27 mouse cellular contexts compared by ENCODE assay signal in the genomic region with DNA sequence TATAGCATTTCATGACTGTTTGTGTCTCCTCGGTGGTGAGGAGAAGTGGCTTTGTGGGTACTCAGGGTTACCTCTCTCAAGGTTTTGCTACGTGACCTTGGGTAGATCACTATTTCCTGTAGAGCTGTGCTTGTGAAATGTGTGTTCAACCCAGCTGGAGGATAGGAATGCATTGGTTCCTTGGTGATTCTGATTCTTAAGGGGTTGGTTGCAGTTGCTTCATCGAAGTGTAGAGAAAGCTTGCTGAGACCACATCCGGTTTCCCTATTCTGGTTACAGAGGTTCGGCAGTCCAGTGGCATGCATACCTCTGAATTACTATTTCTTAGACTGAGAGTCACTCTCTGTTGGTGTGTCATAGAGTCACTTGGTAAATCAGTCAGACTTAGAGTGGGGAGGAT. TPM values are rescaled to one million over a fixed set of nuclear protein-coding genes. Genes with fewer than 3 reads are reported as not detected.
DNase-seq lines count a peak whose midpoint lies in the region; ATAC-seq and TF ChIP-seq lines count a peak whose summit lies in the region.
"Had no signal": no experiment of that assay in that cellular context is flagged by ENCODE, and none has a peak within 500 bp of the region (broad histone marks: within the 10 kb centered on the region; RNA-seq: fewer than 3 reads in every experiment).

No protein-coding gene starts in this region.

- no peak overlapping the region for H3K9ac ChIP-seq in heart, embryonic 11.5 days (ENCODE audit: low read depth, low read length)
- H3K9ac ChIP-seq in liver, embryonic 16.5 days (ENCODE audit: low read depth, low read length) = no peak overlapping the region
- H3K9ac ChIP-seq in liver, embryonic 11.5 days (ENCODE audit: low read depth, low read length) = no peak overlapping the region
- H3K9ac ChIP-seq in limb, embryonic 13.5 days = no peak overlapping the region
- H3K9ac ChIP-seq: heart, embryonic 15.5 days; hindbrain, embryonic 15.5 days; limb, embryonic 15.5 days; midbrain, embryonic 13.5 days had no signal

- H3K36me3 ChIP-seq in heart, embryonic 10.5 days = no peaks in the 10 kb centered on the region
- no peaks in the 10 kb centered on the region for H3K36me3 ChIP-seq in heart, embryonic 11.5 days (ENCODE audit: control insufficient read depth, insufficient read depth, low read length)
- H3K36me3 ChIP-seq in liver, embryonic 16.5 days (ENCODE audit: control insufficient read depth, insufficient read depth) = no peaks in the 10 kb centered on the region
- no peaks in the 10 kb centered on the region for H3K36me3 ChIP-seq in liver, embryonic 11.5 days (ENCODE audit: control insufficient read depth, insufficient read depth, low read length)
- H3K36me3 ChIP-seq in limb, embryonic 13.5 days = no peaks in the 10 kb centered on the region
- H3K36me3 ChIP-seq: heart, embryonic 15.5 days; hindbrain, embryonic 15.5 days; kidney, embryonic 15.5 days; limb, embryonic 15.5 days; midbrain, embryonic 13.5 days had no signal

- H3K4me2 ChIP-seq in heart, embryonic 11.5 days = no peak overlapping the region
- 0 out of 2 replicates have a peak overlapping the region, but pooled peaks have one; percentile 9 for H3K4me2 ChIP-seq in liver, embryonic 16.5 days (ENCODE audit: low read depth, low read length)
- H3K4me2 ChIP-seq in liver, embryonic 11.5 days = no peak overlapping the region
- peak overlapping the region; percentile 35 for H3K4me2 ChIP-seq in limb, embryonic 13.5 days (replicated peaks)
- H3K4me2 ChIP-seq: heart, embryonic 15.5 days; hindbrain, embryonic 15.5 days; kidney, embryonic 15.5 days; midbrain, embryonic 13.5 days had no signal

- peak; percentile 25 for DNase-seq in heart, embryonic 10.5 days (ENCODE audit: low spot score)
- DNase-seq in liver, embryonic 11.5 days (ENCODE audit: low spot score) = no peak
- DNase-seq in Patski (ENCODE audit: low read depth, low spot score) = no peak
- no peak for DNase-seq in cerebellum, postnatal 25 days
- DNase-seq: adrenal gland, adult 8-10 months; cerebellum, adult 11-12 months; cerebellum, postnatal 36 days; gastrocnemius, postnatal 14 days; heart, adult 2 months; heart, postnatal 4 days; lung, adult 18-20 months; lung, postnatal 14 days; retina, postnatal 1 day; right cerebral cortex, postnatal 25 days; spleen, adult 18-20 months had no signal

- H3K4me1 ChIP-seq in heart, embryonic 10.5 days = peaks cover 11% of the 10 kb centered on the region; the same call in 1 of the 2 replicates
- no peaks in the 10 kb centered on the region; the same call in 1 of the 2 replicates for H3K4me1 ChIP-seq in heart, embryonic 11.5 days (ENCODE audit: control insufficient read depth, insufficient read depth, low read length)
- H3K4me1 ChIP-seq in liver, embryonic 16.5 days (ENCODE audit: control insufficient read depth, low read depth, low read length) = peaks cover 3% of the 10 kb centered on the region; the same call in 1 of the 2 replicates
- no peaks in the 10 kb centered on the region for H3K4me1 ChIP-seq in liver, embryonic 11.5 days (replicated peaks; ENCODE audit: control insufficient read depth, insufficient read depth, low read length)
- peaks cover 53% of the 10 kb centered on the region for H3K4me1 ChIP-seq in limb, embryonic 13.5 days
- H3K4me1 ChIP-seq: megakaryocyte, embryonic 14.5 days had no signal

- ATAC-seq in heart, embryonic 11.5 days (replicated peaks; ENCODE audit: insufficient number of reproducible peaks, low FRiP score, low TSS enrichment) = no peak
- no peak for ATAC-seq in liver, embryonic 16.5 days (ENCODE audit: low read depth)
- ATAC-seq in liver, embryonic 11.5 days (replicated peaks; ENCODE audit: low FRiP score) = no peak
- peak; percentile 60 for ATAC-seq in Patski
- ATAC-seq in limb, embryonic 13.5 days (ENCODE audit: low FRiP score, low read depth) = no peak
- ATAC-seq: activated CD4-positive, CD25-positive, alpha-beta regulatory T cell, adult 4 months; forebrain, embryonic 16.5 days; intestine, postnatal 0 days; midbrain, embryonic 13.5 days had no signal

- no peak overlapping the region for H3K27ac ChIP-seq in heart, embryonic 10.5 days
- no peak overlapping the region for H3K27ac ChIP-seq in heart, embryonic 11.5 days (ENCODE audit: low read depth, low read length)
- H3K27ac ChIP-seq in liver, embryonic 16.5 days (ENCODE audit: low read length) = no peak overlapping the region
- no peak overlapping the region for H3K27ac ChIP-seq in liver, embryonic 11.5 days (ENCODE audit: low read depth, low read length)
- H3K27ac ChIP-seq in limb, embryonic 13.5 days = no peak overlapping the region
- H3K27ac ChIP-seq: heart, adult 2 months; heart, embryonic 15.5 days; hindbrain, embryonic 15.5 days; kidney, embryonic 15.5 days; limb, embryonic 15.5 days; midbrain, embryonic 13.5 days had no signal

- POLR2A ChIA-PET in Patski (lab: Charles Lee) = no interaction called here

- no peaks in the 10 kb centered on the region for H3K27me3 ChIP-seq in heart, embryonic 10.5 days (ENCODE audit: insufficient read depth, poor library complexity, severe bottlenecking)
- no peaks in the 10 kb centered on the region for H3K27me3 ChIP-seq in heart, embryonic 11.5 days (ENCODE audit: control insufficient read depth, insufficient read depth, low read length)
- H3K27me3 ChIP-seq in liver, embryonic 16.5 days (ENCODE audit: control insufficient read depth, insufficient read depth, low read depth, low read length) = peaks cover 13% of the 10 kb centered on the region
- peaks cover 11% of the 10 kb centered on the region for H3K27me3 ChIP-seq in liver, embryonic 11.5 days (replicated peaks; ENCODE audit: control insufficient read depth, insufficient read depth, low read length)
- H3K27me3 ChIP-seq in Patski = no peaks in the 10 kb centered on the region
- H3K27me3 ChIP-seq in limb, embryonic 13.5 days = no peaks in the 10 kb centered on the region
- H3K27me3 ChIP-seq: heart, embryonic 15.5 days; hindbrain, embryonic 15.5 days; kidney, embryonic 15.5 days; limb, embryonic 15.5 days; midbrain, embryonic 13.5 days had no signal

- no peaks in the 10 kb centered on the region for H3K9me3 ChIP-seq in heart, embryonic 10.5 days
- no peaks in the 10 kb centered on the region for H3K9me3 ChIP-seq in heart, embryonic 11.5 days (replicated peaks; ENCODE audit: control insufficient read depth, low read length)
- H3K9me3 ChIP-seq in liver, embryonic 16.5 days (replicated peaks; ENCODE audit: control insufficient read depth, low read length) = no peaks in the 10 kb centered on the region
- no peaks in the 10 kb centered on the region for H3K9me3 ChIP-seq in liver, embryonic 11.5 days (ENCODE audit: control insufficient read depth, low read length)
- no peaks in the 10 kb centered on the region for H3K9me3 ChIP-seq in limb, embryonic 13.5 days
- H3K9me3 ChIP-seq: heart, embryonic 15.5 days; hindbrain, embryonic 15.5 days; kidney, embryonic 15.5 days; limb, embryonic 15.5 days; megakaryocyte, embryonic 14.5 days; midbrain, embryonic 13.5 days had no signal

- CTCF ChIA-PET in Patski (lab: Charles Lee) = no interaction called here

- no peak for TF ChIP-seq CTCF in Patski (IDR thresholded peaks at IDR 0.05)

- in situ Hi-C loops in Patski (cut with MboI; ENCODE audit: low pct_unique_long_range_greater_than_20kb) = loop anchor here (5.0 kb wide), 1 partner anchor 98 kb away; no protein-coding TSS in a partner anchor

- H3K4me3 ChIP-seq in heart, embryonic 10.5 days = no peak overlapping the region
- H3K4me3 ChIP-seq in heart, embryonic 11.5 days (ENCODE audit: low read depth, low read length) = no peak overlapping the region
- H3K4me3 ChIP-seq in liver, embryonic 16.5 days (ENCODE audit: low read depth, low read length) = no peak overlapping the region
- no peak overlapping the region for H3K4me3 ChIP-seq in liver, embryonic 11.5 days (ENCODE audit: low read depth, low read length)
- no peak overlapping the region; the same call in 1 of the 2 replicates for H3K4me3 ChIP-seq in limb, embryonic 13.5 days
- H3K4me3 ChIP-seq: heart, adult 2 months; heart, embryonic 15.5 days; hindbrain, embryonic 15.5 days; kidney, embryonic 15.5 days; limb, embryonic 15.5 days; megakaryocyte, embryonic 14.5 days; midbrain, embryonic 13.5 days had no signal

- WGBS in heart, embryonic 10.5 days = 89% methylated on average over 5 of the region's 5 CpGs
- 86% methylated on average over 5 of the region's 5 CpGs for WGBS in heart, embryonic 11.5 days (ENCODE audit: insufficient replicate concordance)
- 49% methylated on average over 5 of the region's 5 CpGs for WGBS in liver, embryonic 16.5 days (ENCODE audit: insufficient replicate concordance)
- 80% methylated on average over 5 of the region's 5 CpGs for WGBS in liver, embryonic 11.5 days
- 86% methylated on average over 5 of the region's 5 CpGs for WGBS in limb, embryonic 13.5 days

RNA-seq across cellular contexts. Expression of a gene that starts 4.2 kb away (rescaled TPM):
- polyA plus RNA-seq in heart, embryonic 10.5 days (2016; fragmentation: Nextera tagmentation; extraction: Ambion mirVana) = 9.5 and 18.1 TPM in 2 replicates
- 11.6 and 12.3 TPM in 2 replicates for polyA plus RNA-seq in heart, embryonic 11.5 days (2014; fragmentation: Nextera tagmentation; extraction: Ambion mirVana)
- polyA plus RNA-seq in liver, embryonic 16.5 days (2015; fragmentation: Nextera tagmentation; extraction: Ambion mirVana) = 5.8 and 9.2 TPM in 2 replicates
- 9.8 and 12.9 TPM in 2 replicates for polyA plus RNA-seq in liver, embryonic 11.5 days (2014; fragmentation: Nextera tagmentation; extraction: Ambion mirVana)
- 16.5 TPM for polyA plus RNA-seq in Patski (2021)
- 39.2 and 44.0 TPM in 2 replicates for polyA plus RNA-seq in limb, embryonic 13.5 days (2015; fragmentation: Nextera tagmentation; extraction: Ambion mirVana)

Comparison
In these comparisons a context has a peak if more than half of its experiments do, and no peak if none do; other contexts are left out.
1. H3K4me2 ChIP-seq: peak in liver, embryonic 16.5 days (single experiment) and limb, embryonic 13.5 days (single experiment); none in heart, embryonic 11.5 days (single experiment) and liver, embryonic 11.5 days (single experiment).